Mouse (Mus musculus): ENCODE measurements around the gene Gjd2. TPM values are rescaled to one million over a fixed set of nuclear protein-coding genes. Genes with fewer than 3 reads are reported as not detected.

The Gjd2 gene
- polyA plus RNA-seq (2014; fragmentation: Nextera tagmentation; extraction: Ambion mirVana): 0.62 and 1.1 TPM in 2 replicates

DNA sequence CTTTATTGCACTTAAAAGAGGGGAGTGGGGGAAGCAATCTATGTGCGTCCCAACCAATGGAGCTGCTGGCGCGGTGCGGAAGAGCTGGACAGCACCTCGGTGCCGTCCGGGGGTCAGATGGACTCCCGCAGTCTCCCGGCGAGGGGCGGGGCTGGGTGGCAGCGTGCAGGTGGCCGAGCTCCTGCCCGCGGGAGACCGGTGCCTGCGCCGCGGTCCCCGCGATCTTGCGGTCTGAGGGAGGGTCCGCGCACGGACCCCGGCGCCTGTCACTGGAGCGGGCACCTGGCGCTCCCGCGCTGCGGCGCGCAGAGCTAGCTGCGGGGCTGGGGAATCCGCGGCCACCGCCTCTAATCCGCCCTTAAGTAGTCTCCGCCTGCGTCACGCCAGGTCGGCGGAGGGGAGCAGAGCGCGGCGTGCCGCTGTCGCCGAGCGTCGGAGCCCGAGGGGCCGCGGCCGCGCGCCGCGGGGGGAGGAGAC, at the start of gene Gjd2:
Gene Gjd2, minus strand, starts transcription at position 325 of the 477 bp plus-strand sequence.
- Histone ChIP-seq H3K36me3 (ENCODE audit: control insufficient read depth, insufficient read depth, low read length) (no peaks in the 10 kb centered on the region), H3K4me2 (replicated peaks; ENCODE audit: low read depth, low read length) (peak within 1 kb of the TSS; percentile 71), H3K4me1 (ENCODE audit: control insufficient read depth, insufficient read depth, low read length) (peaks cover 7% of the 10 kb centered on the region; the same call in 1 of the 2 replicates), H3K9ac (replicated peaks; ENCODE audit: low read depth, low read length) (no peak within 1 kb of the TSS), H3K27ac (ENCODE audit: low read length) (no peak within 1 kb of the TSS), H3K27me3 (ENCODE audit: control insufficient read depth, insufficient read depth, low read length) (peaks cover 26% of the 10 kb centered on the region), H3K4me3 (ENCODE audit: low read depth, low read length) (peak within 1 kb of the TSS; percentile 33), H3K9me3 (ENCODE audit: control insufficient read depth, low read depth, low read length) (no peaks in the 10 kb centered on the region)
- under 1% methylated on average over 60 of the region's 60 CpGs for WGBS
- peak; percentile 49; the same call in 1 of the 2 replicates for ATAC-seq (ENCODE audit: insufficient number of reproducible peaks, insufficient read depth, low FRiP score, low read depth)

DNA sequence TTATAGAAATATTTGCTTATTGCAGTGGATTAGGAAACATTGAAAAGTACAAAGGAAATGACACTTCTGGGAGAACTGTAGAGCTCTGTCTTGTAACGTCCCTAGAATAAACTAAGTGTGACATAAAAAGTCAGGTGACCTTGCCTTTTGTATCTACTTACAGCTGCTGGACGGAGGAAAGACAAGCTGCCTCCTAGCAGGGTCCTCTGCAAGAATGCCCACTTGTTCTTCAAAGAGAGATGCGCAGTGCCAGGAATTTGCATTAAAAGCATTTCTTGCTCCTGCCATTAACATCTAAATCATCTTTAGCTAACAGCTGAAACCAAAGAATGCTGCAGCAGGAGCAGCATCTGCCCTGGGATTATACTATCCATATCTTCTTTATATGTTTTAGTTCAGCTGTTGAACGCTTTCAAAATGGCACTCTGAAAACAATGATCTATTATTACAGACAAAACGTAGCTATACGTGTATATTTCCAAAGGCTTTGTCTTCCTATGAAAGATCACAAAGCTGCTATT, 46.7 kb upstream of the Gjd2 start:
- Histone ChIP-seq H3K27ac (ENCODE audit: low read length) (no peak overlapping the region), H3K27me3 (ENCODE audit: control insufficient read depth, insufficient read depth, low read length) (no peaks in the 10 kb centered on the region), H3K9me3 (ENCODE audit: control insufficient read depth, low read depth, low read length) (no peaks in the 10 kb centered on the region), H3K4me1 (ENCODE audit: control insufficient read depth, insufficient read depth, low read length) (peaks cover 4% of the 10 kb centered on the region; the same call in 1 of the 2 replicates), H3K4me3 (ENCODE audit: low read depth, low read length) (no peak overlapping the region), H3K9ac (replicated peaks; ENCODE audit: low read depth, low read length) (no peak overlapping the region), H3K4me2 (replicated peaks; ENCODE audit: low read depth, low read length) (no peak overlapping the region), H3K36me3 (ENCODE audit: control insufficient read depth, insufficient read depth, low read length) (no peaks in the 10 kb centered on the region)
- WGBS: 46% methylated on average over 6 of the region's 6 CpGs
- ATAC-seq (ENCODE audit: insufficient number of reproducible peaks, insufficient read depth, low FRiP score, low read depth): no peak

DNA sequence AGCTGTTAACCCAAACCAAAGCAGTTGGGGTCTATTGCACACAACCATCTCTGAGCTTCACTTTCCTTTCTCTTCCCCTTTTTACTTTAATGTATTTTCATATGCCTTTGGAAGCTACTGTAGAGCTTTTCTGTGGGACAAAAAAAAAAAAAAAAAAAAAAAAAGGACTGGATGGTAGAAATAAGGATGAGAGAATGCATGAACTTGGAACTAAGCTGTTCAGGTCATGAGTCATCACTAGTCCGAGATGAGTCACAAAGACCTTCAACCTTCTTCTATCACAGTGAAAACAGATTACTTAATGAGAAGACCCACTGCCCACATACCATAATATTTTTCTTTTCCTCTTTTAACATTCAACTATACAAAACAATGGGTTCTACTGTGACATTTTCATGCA, 46.2 kb upstream of the Gjd2 start:
- no peak overlapping the region for H3K4me2 ChIP-seq (replicated peaks; ENCODE audit: low read depth, low read length)
- H3K4me3 ChIP-seq (ENCODE audit: low read depth, low read length): no peak overlapping the region
- peaks cover 4% of the 10 kb centered on the region; the same call in 1 of the 2 replicates for H3K4me1 ChIP-seq (ENCODE audit: control insufficient read depth, insufficient read depth, low read length)
- H3K9me3 ChIP-seq (ENCODE audit: control insufficient read depth, low read depth, low read length): no peaks in the 10 kb centered on the region
- ATAC-seq (ENCODE audit: insufficient number of reproducible peaks, insufficient read depth, low FRiP score, low read depth): no peak
- no peak overlapping the region for H3K27ac ChIP-seq (ENCODE audit: low read length)
- H3K27me3 ChIP-seq (ENCODE audit: control insufficient read depth, insufficient read depth, low read length): no peaks in the 10 kb centered on the region
- no peak overlapping the region for H3K9ac ChIP-seq (replicated peaks; ENCODE audit: low read depth, low read length)
- WGBS: 70% methylated on average over 1 of the region's 1 CpGs
- no peaks in the 10 kb centered on the region for H3K36me3 ChIP-seq (ENCODE audit: control insufficient read depth, insufficient read depth, low read length)

DNA sequence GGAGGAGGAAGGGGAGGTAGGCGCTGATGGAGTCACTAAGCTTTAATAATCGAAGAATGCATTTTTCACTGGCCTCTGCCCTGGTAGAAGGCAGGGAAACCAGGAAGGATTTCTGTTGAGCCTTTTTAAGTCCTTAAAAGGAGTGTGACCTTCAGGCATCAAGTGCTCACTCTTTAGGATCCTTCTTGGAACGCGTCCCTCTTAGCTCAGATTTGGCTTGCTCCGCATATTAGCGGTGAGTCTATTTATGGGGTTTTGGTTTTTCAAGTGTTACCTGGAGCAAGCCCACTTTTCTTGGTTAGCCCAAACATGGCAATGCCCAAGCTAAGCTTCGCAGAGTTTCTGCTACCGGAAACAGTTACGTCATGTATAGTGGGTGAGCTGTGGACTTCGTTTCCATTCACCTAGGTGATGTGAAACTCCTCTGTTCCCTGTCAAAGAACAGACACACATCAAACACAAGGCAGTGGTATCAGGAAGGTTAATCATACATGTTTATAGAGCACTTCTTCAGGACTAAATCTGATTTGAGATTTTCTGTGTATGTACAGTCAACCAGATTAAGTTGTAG, 44.9 kb upstream of the Gjd2 start:
- Histone ChIP-seq H3K9ac (replicated peaks; ENCODE audit: low read depth, low read length) (no peak overlapping the region), H3K4me3 (ENCODE audit: low read depth, low read length) (no peak overlapping the region), H3K27ac (ENCODE audit: low read length) (no peak overlapping the region), H3K4me1 (ENCODE audit: control insufficient read depth, insufficient read depth, low read length) (peaks cover 4% of the 10 kb centered on the region; the same call in 1 of the 2 replicates), H3K4me2 (replicated peaks; ENCODE audit: low read depth, low read length) (no peak overlapping the region), H3K36me3 (ENCODE audit: control insufficient read depth, insufficient read depth, low read length) (no peaks in the 10 kb centered on the region), H3K9me3 (ENCODE audit: control insufficient read depth, low read depth, low read length) (no peaks in the 10 kb centered on the region), H3K27me3 (ENCODE audit: control insufficient read depth, insufficient read depth, low read length) (no peaks in the 10 kb centered on the region)
- no peak for ATAC-seq (ENCODE audit: insufficient number of reproducible peaks, insufficient read depth, low FRiP score, low read depth)
- WGBS: 86% methylated on average over 10 of the region's 10 CpGs

GRCm38 (mm10) chr2:114057303-114057853, 44.0 kb upstream of the Gjd2 start:
- Histone ChIP-seq H3K27me3 (ENCODE audit: control insufficient read depth, insufficient read depth, low read length) (no peaks in the 10 kb centered on the region), H3K9me3 (ENCODE audit: control insufficient read depth, low read depth, low read length) (no peaks in the 10 kb centered on the region), H3K4me3 (ENCODE audit: low read depth, low read length) (no peak overlapping the region), H3K9ac (replicated peaks; ENCODE audit: low read depth, low read length) (no peak overlapping the region), H3K27ac (ENCODE audit: low read length) (no peak overlapping the region), H3K4me2 (replicated peaks; ENCODE audit: low read depth, low read length) (no peak overlapping the region), H3K4me1 (ENCODE audit: control insufficient read depth, insufficient read depth, low read length) (peaks cover 4% of the 10 kb centered on the region; the same call in 1 of the 2 replicates), H3K36me3 (ENCODE audit: control insufficient read depth, insufficient read depth, low read length) (no peaks in the 10 kb centered on the region)
- WGBS: 18% methylated on average over 10 of the region's 10 CpGs
- ATAC-seq (ENCODE audit: insufficient number of reproducible peaks, insufficient read depth, low FRiP score, low read depth): no peak

GRCm38 (mm10) chr2:114054129-114054528, 40.7 kb upstream of the Gjd2 start:
- Histone ChIP-seq H3K9ac (replicated peaks; ENCODE audit: low read depth, low read length) (no peak overlapping the region), H3K27ac (ENCODE audit: low read length) (no peak overlapping the region), H3K36me3 (ENCODE audit: control insufficient read depth, insufficient read depth, low read length) (no peaks in the 10 kb centered on the region), H3K4me1 (ENCODE audit: control insufficient read depth, insufficient read depth, low read length) (peaks cover 4% of the 10 kb centered on the region; the same call in 1 of the 2 replicates), H3K27me3 (ENCODE audit: control insufficient read depth, insufficient read depth, low read length) (no peaks in the 10 kb centered on the region), H3K9me3 (ENCODE audit: control insufficient read depth, low read depth, low read length) (no peaks in the 10 kb centered on the region), H3K4me3 (ENCODE audit: low read depth, low read length) (no peak overlapping the region), H3K4me2 (replicated peaks; ENCODE audit: low read depth, low read length) (no peak overlapping the region)
- WGBS: 86% methylated on average over 4 of the region's 4 CpGs
- no peak for ATAC-seq (ENCODE audit: insufficient number of reproducible peaks, insufficient read depth, low FRiP score, low read depth)

- H3K4me1 ChIP-seq (ENCODE audit: control insufficient read depth, insufficient read depth, low read length): peaks cover 4% of the 10 kb centered on the region; the same call in 1 of the 2 replicates
- WGBS: 30% methylated on average over 14 of the region's 14 CpGs
- no peak within 1 kb of the TSS for H3K9ac ChIP-seq (replicated peaks; ENCODE audit: low read depth, low read length)
- no peak within 1 kb of the TSS for H3K27ac ChIP-seq (ENCODE audit: low read length)
- no peaks in the 10 kb centered on the region for H3K36me3 ChIP-seq (ENCODE audit: control insufficient read depth, insufficient read depth, low read length)
- H3K4me2 ChIP-seq (replicated peaks; ENCODE audit: low read depth, low read length): peak within 1 kb of the TSS; percentile 26; the same call in 1 of the 2 replicates
- H3K9me3 ChIP-seq (ENCODE audit: control insufficient read depth, low read depth, low read length): no peaks in the 10 kb centered on the region
- H3K27me3 ChIP-seq (ENCODE audit: control insufficient read depth, insufficient read depth, low read length): no peaks in the 10 kb centered on the region
- peak; percentile 38; the same call in 1 of the 2 replicates for ATAC-seq (ENCODE audit: insufficient number of reproducible peaks, insufficient read depth, low FRiP score, low read depth)
- no peak within 1 kb of the TSS for H3K4me3 ChIP-seq (ENCODE audit: low read depth, low read length)
Measured at GRCm38 (mm10) chr2:114052696-114053598, 39.5 kb upstream of the Gjd2 start, which contains the start of gene Actc1. TSS of gene Actc1 (minus strand) at chr2:114053548.

GRCm38 (mm10) chr2:114051871-114052241, 38.4 kb upstream of the Gjd2 start:
- Histone ChIP-seq H3K4me3 (ENCODE audit: low read depth, low read length) (no peak overlapping the region), H3K4me1 (ENCODE audit: control insufficient read depth, insufficient read depth, low read length) (no peaks in the 10 kb centered on the region), H3K9ac (replicated peaks; ENCODE audit: low read depth, low read length) (no peak overlapping the region), H3K9me3 (ENCODE audit: control insufficient read depth, low read depth, low read length) (no peaks in the 10 kb centered on the region), H3K36me3 (ENCODE audit: control insufficient read depth, insufficient read depth, low read length) (no peaks in the 10 kb centered on the region), H3K27ac (ENCODE audit: low read length) (no peak overlapping the region), H3K4me2 (replicated peaks; ENCODE audit: low read depth, low read length) (no peak overlapping the region), H3K27me3 (ENCODE audit: control insufficient read depth, insufficient read depth, low read length) (no peaks in the 10 kb centered on the region)
- WGBS: 85% methylated on average over 14 of the region's 14 CpGs
- ATAC-seq (ENCODE audit: insufficient number of reproducible peaks, insufficient read depth, low FRiP score, low read depth): no peak
